Mouse (Mus musculus) CH12.LX (cell line): ENCODE measurements at regions not wholly inside any gene's neighbourhood (a gene's known extent, or its start where the extent isn't known, plus 50 kb on each side); places are given as distances from the start of the nearest gene placed in this dataset.

Experiments used
- DNase-seq: peaks from one replicate; pipeline ENCODE4 v3.0.0-alpha.2; 2013; ENCODE audit errors: extremely low read depth
- H3K27ac ChIP-seq: 2 replicates; pipeline ENCODE4 v1.5.1; 2012; ENCODE audit warnings: low read depth, mild to moderate bottlenecking, control low read depth, moderate library complexity; ENCODE audit not compliant: insufficient read depth
- H3K27me3 ChIP-seq: replicated peaks from 2 replicates; pipeline ENCODE3; 2012; ENCODE audit warnings: inconsistent platforms
- H3K36me3 ChIP-seq, 2 experiments: replicated peaks in 1 of 2; 2 replicates each; pipeline versions ENCODE3 to v1.6.1; 2012; ENCODE audit warnings: inconsistent platforms in 1 of 2, low read length in 1 of 2, mild to moderate bottlenecking in 1 of 2, mixed read lengths in 1 of 2, moderate library complexity in 1 of 2; ENCODE audit not compliant: control insufficient read depth in 1 of 2, insufficient read depth in 1 of 2
- H3K4me1 ChIP-seq, 2 experiments: 2 replicates each; pipeline ENCODE4 v1.6.1; 2012; ENCODE audit warnings: inconsistent platforms in 1 of 2, moderate library complexity in 1 of 2; ENCODE audit not compliant: insufficient read depth in 2 of 2, control insufficient read depth in 1 of 2
- H3K4me2 ChIP-seq: 2 replicates; pipeline ENCODE4 v1.6.1; 2012; ENCODE audit warnings: low read depth, mild to moderate bottlenecking, control low read depth; ENCODE audit not compliant: poor library complexity, insufficient read depth, severe bottlenecking
- H3K4me3 ChIP-seq, 3 experiments: fragments of 150-350 bp in 1 of 3; sonication (generic) in 1 of 3; replicated peaks in 1 of 3; 2 replicates each; pipeline versions ENCODE3 to v1.5.1; 2011 to 2012; ENCODE audit warnings: low read depth in 2 of 3, low read length in 2 of 3, mild to moderate bottlenecking in 2 of 3, moderate library complexity in 2 of 3, control low read depth in 1 of 3, improper control_type of control experiment in 1 of 3, inconsistent platforms in 1 of 3, mixed read lengths in 1 of 3; ENCODE audit not compliant: poor library complexity in 1 of 3
- H3K79me2 ChIP-seq: replicated peaks from 2 replicates; pipeline ENCODE4 v1.6.1; 2012; ENCODE audit warnings: mild to moderate bottlenecking, moderate library complexity; ENCODE audit not compliant: control insufficient read depth, poor library complexity, insufficient read depth, severe bottlenecking; ENCODE audit errors: extremely low read depth
- H3K9ac ChIP-seq: 2 replicates; pipeline ENCODE4 v1.6.1; 2012; ENCODE audit warnings: low read depth, mild to moderate bottlenecking, control low read depth, moderate library complexity; ENCODE audit not compliant: insufficient read depth
- H3K9me3 ChIP-seq: replicated peaks from 2 replicates; pipeline ENCODE3; 2012; ENCODE audit warnings: low read length, inconsistent platforms, mixed read lengths
- CHD1 ChIP-seq: IDR thresholded peaks from 2 replicates; pipeline ENCODE4 v1.6.1; 2012; ENCODE audit warnings: low read depth, low read length, improper control_type of control experiment, inconsistent platforms
- CTCF ChIP-seq, 2 experiments: IDR thresholded peaks in 1 of 2; conservative IDR thresholded peaks in 1 of 2; 2 replicates each; pipeline ENCODE4 v1.5.1; 2011 to 2012; ENCODE audit warnings: low read depth in 2 of 2, low read length in 2 of 2, improper control_type of control experiment in 1 of 2, inconsistent platforms in 1 of 2, mild to moderate bottlenecking in 1 of 2, moderate library complexity in 1 of 2
- ELF1 ChIP-seq: IDR thresholded peaks from 2 replicates; pipeline ENCODE4 v1.6.1; 2014; ENCODE audit warnings: low read depth, mild to moderate bottlenecking, inconsistent platforms, low read length, improper control_type of control experiment
- EP300 ChIP-seq: IDR thresholded peaks from 2 replicates; pipeline ENCODE4 v1.6.1; 2011; ENCODE audit warnings: low read length, improper control_type of control experiment
- ETS1 ChIP-seq: conservative IDR thresholded peaks from 2 replicates; pipeline ENCODE4 v1.6.1; 2012; ENCODE audit warnings: low read depth, mild to moderate bottlenecking, inconsistent platforms, low read length, improper control_type of control experiment, moderate library complexity
- HCFC1 ChIP-seq: IDR thresholded peaks from 2 replicates; pipeline ENCODE4 v1.6.1; 2012; ENCODE audit warnings: low read depth, mild to moderate bottlenecking, inconsistent platforms, low read length, improper control_type of control experiment
- IRF4 ChIP-seq: IDR thresholded peaks from 2 replicates; pipeline ENCODE4 v1.6.1; 2014; ENCODE audit warnings: low read depth, mild to moderate bottlenecking, inconsistent platforms, low read length, improper control_type of control experiment
- JUN ChIP-seq: IDR thresholded peaks from 2 replicates; pipeline ENCODE4 v1.6.1; 2011; ENCODE audit warnings: low read depth, mild to moderate bottlenecking, low read length, improper control_type of control experiment, moderate library complexity; ENCODE audit not compliant: insufficient read depth
- JUND ChIP-seq: conservative IDR thresholded peaks from 2 replicates; pipeline ENCODE4 v1.6.1; 2011; ENCODE audit warnings: low read depth, low read length, improper control_type of control experiment
- KAT2A ChIP-seq: IDR thresholded peaks from 2 replicates; pipeline ENCODE4 v1.6.1; 2012; ENCODE audit warnings: low read length, improper control_type of control experiment, inconsistent platforms; ENCODE audit not compliant: insufficient replicate concordance
- MAFK ChIP-seq: IDR thresholded peaks from 2 replicates; pipeline ENCODE4 v1.6.1; 2011; ENCODE audit warnings: low read length, improper control_type of control experiment; ENCODE audit not compliant: insufficient replicate concordance
- MEF2A ChIP-seq: IDR thresholded peaks from 2 replicates; pipeline ENCODE4 v1.6.1; 2014; ENCODE audit warnings: low read depth, mild to moderate bottlenecking, inconsistent platforms, low read length, improper control_type of control experiment, borderline replicate concordance
- POLR2A ChIP-seq: IDR thresholded peaks from 2 replicates; pipeline ENCODE4 v1.6.1; 2011; ENCODE audit warnings: low read depth, mild to moderate bottlenecking, improper control_type of control experiment, low read length
- SIN3A ChIP-seq: IDR thresholded peaks from 2 replicates; pipeline ENCODE4 v1.6.1; 2012; ENCODE audit warnings: low read length, improper control_type of control experiment, inconsistent platforms
- SMC3 ChIP-seq: IDR thresholded peaks from 2 replicates; pipeline ENCODE4 v1.6.1; 2011; ENCODE audit warnings: low read depth, low read length, improper control_type of control experiment
- TBP ChIP-seq: conservative IDR thresholded peaks from 2 replicates; pipeline ENCODE4 v1.6.1; 2011; ENCODE audit warnings: low read depth, low read length, improper control_type of control experiment
- TCF12 ChIP-seq: IDR thresholded peaks from 2 replicates; pipeline ENCODE4 v1.6.1; 2014; ENCODE audit warnings: low read depth, mild to moderate bottlenecking, inconsistent platforms, low read length, improper control_type of control experiment
- UBTF ChIP-seq: IDR thresholded peaks from 2 replicates; pipeline ENCODE4 v1.6.1; 2012; ENCODE audit warnings: low read depth, mild to moderate bottlenecking, inconsistent platforms, low read length, improper control_type of control experiment, moderate library complexity
- USF2 ChIP-seq: conservative IDR thresholded peaks from 2 replicates; pipeline ENCODE4 v1.6.1; 2011; ENCODE audit warnings: low read depth, low read length, improper control_type of control experiment
- ZC3H11A ChIP-seq: IDR thresholded peaks from 2 replicates; pipeline ENCODE4 v1.6.1; 2012; ENCODE audit warnings: low read depth, mild to moderate bottlenecking, inconsistent platforms, low read length, improper control_type of control experiment
- ZKSCAN1 ChIP-seq: IDR thresholded peaks from 2 replicates; pipeline ENCODE4 v1.6.1; 2012; ENCODE audit warnings: low read depth, inconsistent platforms, low read length, improper control_type of control experiment, borderline replicate concordance
- ZMIZ1 ChIP-seq: IDR thresholded peaks from 2 replicates; pipeline ENCODE4 v1.6.1; 2012; ENCODE audit warnings: low read depth, mild to moderate bottlenecking, inconsistent platforms, low read length, improper control_type of control experiment
- dilution Hi-C: fragments of 300-500 bp; cut with MboI; formaldehyde crosslinking; loops from 2 replicates; pipeline ENCODE4 v1.14.3; 2020; ENCODE audit warnings: low sequenced_read_pairs; ENCODE audit not compliant: extremely low pct_unique_long_range_greater_than_20kb, extremely low pct_ligation_motif_present
- in situ Hi-C: fragments of 300-500 bp; cut with MboI; formaldehyde crosslinking; loops from 3 replicates; pipeline ENCODE4 v1.14.3; 2019; ENCODE audit warnings: low sequenced_read_pairs, low pct_ligation_motif_present, low pct_unique_long_range_greater_than_20kb, mixed read lengths

DNA sequence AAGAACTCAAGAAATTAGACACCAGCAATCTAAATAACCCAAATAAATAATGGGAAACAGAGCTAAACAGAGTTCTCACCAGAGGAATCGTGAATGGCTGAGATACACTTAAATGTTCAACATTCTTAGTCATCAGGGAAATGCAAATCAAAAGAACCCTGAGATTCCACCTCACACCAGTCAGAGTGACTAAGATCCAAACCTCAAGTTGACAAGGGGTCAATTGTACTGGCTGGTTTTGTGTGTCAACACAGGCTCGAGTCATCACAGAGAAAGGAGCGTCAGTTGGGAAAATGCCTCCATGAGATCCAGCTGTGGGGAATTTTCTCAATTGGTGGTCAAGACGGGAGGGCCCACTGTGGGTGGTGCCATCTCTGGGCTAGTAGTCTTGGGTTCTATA, 110.3 kb upstream of the Rgs17 start:
- Histone ChIP-seq H3K9me3 (no peaks in the 10 kb centered on the region), H3K4me1 (peaks cover 10 to 21% of the 10 kb centered on the region in 2 experiments)
- TF ChIP-seq JUND (peak; percentile 70; the same call in 1 of the 2 replicates), JUN (peak; percentile 35; the same call in 1 of the 2 replicates), ETS1 (peak; percentile 34; the same call in 1 of the 2 replicates), HCFC1 (no peak), ELF1 (no peak), MEF2A (0 out of 2 replicates have a peak, but pooled peaks have one; percentile 19), ZMIZ1 (no peak), POLR2A (no peak), IRF4 (peak; percentile 86), EP300 (0 out of 2 replicates have a peak, but pooled peaks have one; percentile 32)
- TF ChIP-seq, all 38 proteins: peak for 6
- no peaks in the 10 kb centered on the region for H3K36me3 ChIP-seq
- H3K79me2 ChIP-seq = no peaks in the 10 kb centered on the region
- no peak overlapping the region for H3K4me2 ChIP-seq
- H3K9ac ChIP-seq = no peak overlapping the region
- dilution Hi-C loops = no loop called here
- no peak overlapping the region for H3K4me3 ChIP-seq
- in situ Hi-C loops = no loop called here
- no peaks in the 10 kb centered on the region for H3K27me3 ChIP-seq
- DNase-seq = peak; percentile 35
- H3K27ac ChIP-seq = no peak overlapping the region

DNA sequence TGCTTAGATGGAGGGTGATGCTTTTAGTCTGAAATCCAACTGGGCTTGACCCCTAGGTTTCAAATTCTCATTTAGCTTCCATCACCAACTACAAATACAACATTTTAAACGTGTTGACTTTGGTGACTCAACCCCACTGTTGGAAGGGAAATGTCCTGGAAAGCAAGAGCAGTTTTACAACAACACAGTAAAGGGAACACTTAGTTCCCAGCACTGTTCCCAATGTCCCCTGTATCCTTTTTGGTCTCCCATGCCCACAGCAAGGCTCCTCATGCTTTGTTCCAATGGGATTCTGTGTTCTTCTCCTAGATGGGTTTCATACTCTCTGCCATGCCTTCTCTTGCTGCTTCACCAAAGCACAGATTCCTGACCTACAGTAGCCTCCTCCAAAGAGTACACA, 105.4 kb upstream of the Rgs17 start:
- Histone ChIP-seq H3K27me3 (no peaks in the 10 kb centered on the region), H3K9me3 (no peaks in the 10 kb centered on the region), H3K4me1 (peaks cover 6 to 17% of the 10 kb centered on the region in 2 experiments), H3K27ac (no peak overlapping the region), H3K9ac (no peak overlapping the region), H3K36me3 (no peaks in the 10 kb centered on the region), H3K4me3 (no peak overlapping the region), H3K79me2 (no peaks in the 10 kb centered on the region), H3K4me2 (no peak overlapping the region)
- in situ Hi-C loops (no loop called here), dilution Hi-C loops (no loop called here)
- TF ChIP-seq KAT2A (no peak), CHD1 (no peak), TCF12 (no peak), ETS1 (no peak), ZKSCAN1 (no peak), EP300 (no peak), ELF1 (no peak)
- no peak for DNase-seq

DNA sequence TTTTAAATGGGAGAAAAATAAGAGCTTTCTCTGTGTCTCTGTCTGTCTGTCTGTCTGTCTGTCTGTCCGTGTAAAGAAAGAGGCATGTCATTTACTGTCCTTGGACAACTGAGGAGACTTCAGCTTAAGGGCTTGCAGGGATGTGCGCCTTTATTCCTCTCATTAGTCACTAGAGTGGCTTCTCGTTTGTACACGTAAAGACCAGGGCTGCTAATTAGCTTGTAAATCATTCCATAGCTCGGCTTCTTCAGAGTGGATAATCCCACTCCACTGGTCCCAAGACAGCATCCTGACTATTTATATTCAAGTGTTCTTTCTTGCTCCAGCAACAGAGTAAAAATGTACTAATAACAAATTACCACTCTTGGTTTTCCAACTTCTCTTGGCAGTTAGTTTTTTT, 104.1 kb upstream of the Rgs17 start:
- no peak overlapping the region for H3K9ac ChIP-seq
- H3K79me2 ChIP-seq = no peaks in the 10 kb centered on the region
- no peak for DNase-seq
- no peak overlapping the region for H3K4me3 ChIP-seq
- in situ Hi-C loops (no loop called here), dilution Hi-C loops (no loop called here)
- H3K36me3 ChIP-seq = no peaks in the 10 kb centered on the region
- H3K27me3 ChIP-seq = no peaks in the 10 kb centered on the region
- TF ChIP-seq USF2 (no peak), ETS1 (no peak), TCF12 (no peak), TBP (no peak), ELF1 (no peak), MAFK (no peak), SMC3 (no peak), MEF2A (no peak), ZC3H11A (no peak), JUN (no peak), SIN3A (no peak), CTCF (conservative IDR thresholded peaks at IDR 0.05 in 1 of 2, IDR thresholded peaks at IDR 0.05 in 1 of 2; ENCODE audit: low read depth in 2 of 2, low read length in 2 of 2) (no peak), UBTF (no peak), IRF4 (no peak)
- H3K27ac ChIP-seq = no peak overlapping the region
- H3K4me2 ChIP-seq = no peak overlapping the region
- H3K4me1 ChIP-seq = peaks cover under 1 to 5% of the 10 kb centered on the region in 2 experiments; a peak in 2 of 4 replicates
- H3K9me3 ChIP-seq = no peaks in the 10 kb centered on the region
